Comparison of ENCODE assay signal across 18 mouse cellular contexts in genomic region chr2:73406336-73406915, GRCm38 (mm10).
"Had no signal": no experiment of that assay in that cellular context is flagged by ENCODE, and none has a peak within 500 bp of the region (broad histone marks: within the 10 kb centered on the region; RNA-seq: fewer than 3 reads in every experiment).

No protein-coding gene starts in this region.

- H3K36me3 ChIP-seq: liver, embryonic 15.5 days; midbrain, embryonic 10.5 days; midbrain, embryonic 12.5 days; neural tube, embryonic 13.5 days; neural tube, embryonic 15.5 days had no signal

- DNase-seq: lung, embryonic 14.5 days; lung, postnatal 14 days; midbrain, embryonic 14.5 days; retina, postnatal 1 day; right cerebral cortex, adult 18-20 months; right cerebral cortex, postnatal 25 days; right cerebral cortex, postnatal 4 days; spleen, adult 18-20 months; thymus, adult 18-20 months; thymus, postnatal 14 days; thymus, postnatal 36 days had no signal

- H3K4me2 ChIP-seq: liver, embryonic 15.5 days; lung, embryonic 14.5 days; midbrain, embryonic 12.5 days; neural tube, embryonic 13.5 days; neural tube, embryonic 15.5 days had no signal

- H3K4me3 ChIP-seq: liver, embryonic 15.5 days; midbrain, embryonic 10.5 days; midbrain, embryonic 12.5 days; myocyte; neural tube, embryonic 13.5 days; neural tube, embryonic 15.5 days had no signal

- H3K9me3 ChIP-seq: liver, embryonic 15.5 days; midbrain, embryonic 10.5 days; midbrain, embryonic 12.5 days; neural tube, embryonic 13.5 days; neural tube, embryonic 15.5 days had no signal

- H3K9ac ChIP-seq: liver, embryonic 15.5 days; lung, embryonic 14.5 days; midbrain, embryonic 12.5 days; neural tube, embryonic 13.5 days; neural tube, embryonic 15.5 days had no signal

- H3K27me3 ChIP-seq: midbrain, embryonic 12.5 days; neural tube, embryonic 13.5 days; neural tube, embryonic 15.5 days had no signal

- H3K4me1 ChIP-seq: liver, embryonic 15.5 days; midbrain, embryonic 10.5 days; midbrain, embryonic 12.5 days; neural tube, embryonic 15.5 days had no signal

- ATAC-seq: midbrain, embryonic 16.5 days had no signal

- H3K27ac ChIP-seq: liver, embryonic 15.5 days; midbrain, embryonic 10.5 days; midbrain, embryonic 12.5 days; neural tube, embryonic 13.5 days; neural tube, embryonic 15.5 days had no signal
